Mouse (Mus musculus) liver, postnatal 0 days (tissue): ENCODE measurements around the gene Usf2.
"Not testable (repeated sequence)": the region's sequence is repeated elsewhere in the genome, so short reads cannot be mapped to it uniquely, and the experiment has no call there.

Source experiments
- CTCF ChIP-seq: sonication (generic); IDR thresholded peaks from 2 replicates; pipeline ENCODE4 v1.5.1; 2016; ENCODE audit warnings: antibody characterized with exemption, low read depth
- EP300 ChIP-seq: IDR thresholded peaks from 2 replicates; pipeline ENCODE4 v1.6.1; 2016; ENCODE audit warnings: antibody characterized with exemption, low read depth, mild to moderate bottlenecking

GRCm38 (mm10) chr7:30942365-30942764 lies 14.2 kb downstream of the Usf2 start:
- not testable (repeated sequence) for TF ChIP-seq CTCF, EP300
